Mouse (Mus musculus) fibroblast of lung, adult 2 months (primary cell): ENCODE results near the gene Tchhl1.

Source experiments
- DNase-seq: peaks from one replicate; pipeline ENCODE4 v3.0.0-alpha.2; 2011; ENCODE audit warnings: low read depth

The Tchhl1 gene

DNA sequence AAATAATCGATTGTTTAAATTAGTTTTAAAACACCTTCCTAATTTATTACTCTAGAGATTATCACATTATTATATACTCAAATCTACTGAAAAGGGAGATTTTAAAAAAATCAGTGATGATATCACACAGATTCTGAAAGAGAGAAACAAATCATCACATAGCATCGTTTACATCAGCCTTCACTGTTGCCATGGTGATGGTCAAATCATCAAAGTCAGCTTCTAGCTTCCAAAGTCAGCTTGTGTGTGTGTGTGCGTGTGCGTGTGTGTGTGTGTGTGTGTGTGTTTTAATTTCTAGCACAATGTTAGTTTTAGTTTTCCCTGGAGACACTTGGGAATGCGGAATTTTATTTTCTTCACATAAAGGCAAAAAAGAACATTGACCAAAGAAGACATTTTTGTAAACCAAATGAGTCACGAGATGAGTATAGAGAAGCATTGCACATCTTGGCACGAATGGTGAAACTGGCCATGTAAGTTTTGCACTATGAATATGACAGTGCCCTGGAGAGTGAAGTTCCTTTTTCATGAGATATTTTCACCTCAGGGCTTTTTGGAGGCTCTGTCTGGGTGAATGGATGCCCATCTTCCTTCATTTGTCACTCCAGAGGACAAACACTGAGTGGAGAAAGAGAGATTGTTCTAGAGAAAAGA, 36.1 kb downstream of the Tchhl1 start:
- DNase-seq: no peak

DNA sequence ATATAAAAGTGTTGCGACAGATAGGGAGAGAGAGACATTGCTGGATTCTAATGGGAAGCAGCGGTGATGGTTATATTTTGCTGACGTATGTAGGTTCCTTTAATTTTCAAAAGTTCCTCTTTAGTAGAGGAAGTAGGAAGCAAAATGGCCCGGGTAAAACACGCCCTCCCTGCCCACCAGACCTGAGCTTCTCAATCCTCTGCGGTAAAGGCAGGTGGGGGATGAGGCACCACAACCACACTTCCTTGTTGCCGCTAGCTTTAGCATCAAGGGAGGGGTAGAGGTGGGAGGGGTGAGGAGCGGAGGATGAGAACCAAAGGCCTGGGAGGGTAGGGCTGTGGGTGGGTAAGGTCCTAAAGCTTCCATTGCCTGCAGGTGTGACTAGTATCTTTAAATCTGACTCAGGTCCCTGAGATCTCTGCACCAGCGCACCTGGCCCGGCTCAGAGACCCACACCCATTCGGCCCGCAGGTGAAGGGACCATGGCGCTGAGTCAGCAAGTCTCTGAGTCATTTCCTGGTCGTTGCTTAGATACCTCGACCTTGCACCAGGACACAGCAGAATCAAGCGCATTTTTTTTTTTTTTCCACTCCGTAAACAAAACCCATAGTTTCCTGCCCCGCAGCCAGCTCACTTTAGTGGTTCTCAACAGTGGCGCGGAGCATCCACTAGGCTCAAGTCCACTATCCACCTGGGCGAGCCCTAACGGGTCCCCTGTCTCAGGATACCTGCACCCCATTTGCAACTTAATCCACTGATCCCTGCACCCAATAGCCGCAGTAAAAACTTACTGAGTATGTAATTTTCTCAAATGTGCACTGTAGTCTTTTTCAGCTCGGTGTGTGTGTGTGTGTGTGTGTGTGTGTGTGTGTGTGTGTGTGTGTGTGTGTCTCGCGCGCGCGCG, 37.7 kb downstream of the Tchhl1 start:
- no peak for DNase-seq

DNA sequence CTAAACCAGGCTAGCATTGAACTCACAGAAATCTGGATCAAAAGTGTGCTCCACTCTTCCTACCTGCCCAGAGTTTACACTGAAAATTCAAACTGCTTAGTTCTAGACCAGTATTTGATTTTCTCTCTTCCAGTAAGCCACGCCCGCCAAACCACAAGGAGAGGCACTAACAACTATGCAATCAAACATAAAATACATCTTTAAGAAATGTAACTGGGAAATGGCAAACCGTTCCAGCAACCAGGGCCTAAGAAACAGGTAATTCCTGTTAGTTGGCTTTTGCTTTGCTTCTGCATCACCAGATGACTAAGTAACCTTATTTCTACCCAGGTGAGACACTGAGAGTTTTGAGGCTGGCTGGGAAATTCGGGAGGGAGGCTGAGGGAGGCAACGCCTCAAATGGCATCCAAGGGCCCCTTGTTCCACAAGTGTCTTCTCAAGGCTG, 38.3 kb downstream of the Tchhl1 start:
- DNase-seq: no peak

DNA sequence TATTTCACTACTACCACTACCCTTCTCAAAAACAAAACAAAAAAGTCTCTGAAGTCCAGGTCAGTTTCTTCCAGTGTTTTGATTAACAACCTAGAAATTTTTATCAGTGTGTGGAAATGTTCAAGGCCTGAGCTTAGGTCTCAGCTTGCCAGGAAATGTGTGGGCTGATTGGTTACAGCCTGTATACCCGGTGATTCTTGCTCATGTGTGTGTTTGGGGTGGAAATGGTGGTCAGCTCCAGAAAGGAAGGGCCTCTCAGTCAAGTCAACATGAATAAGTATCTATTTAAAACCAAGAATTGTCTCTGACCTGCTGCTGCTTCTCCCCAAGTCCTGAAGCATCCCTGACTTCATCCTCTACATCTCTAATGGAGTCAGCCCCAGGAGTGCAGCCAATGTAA, 40.7 kb downstream of the Tchhl1 start:
- DNase-seq: no peak

DNA sequence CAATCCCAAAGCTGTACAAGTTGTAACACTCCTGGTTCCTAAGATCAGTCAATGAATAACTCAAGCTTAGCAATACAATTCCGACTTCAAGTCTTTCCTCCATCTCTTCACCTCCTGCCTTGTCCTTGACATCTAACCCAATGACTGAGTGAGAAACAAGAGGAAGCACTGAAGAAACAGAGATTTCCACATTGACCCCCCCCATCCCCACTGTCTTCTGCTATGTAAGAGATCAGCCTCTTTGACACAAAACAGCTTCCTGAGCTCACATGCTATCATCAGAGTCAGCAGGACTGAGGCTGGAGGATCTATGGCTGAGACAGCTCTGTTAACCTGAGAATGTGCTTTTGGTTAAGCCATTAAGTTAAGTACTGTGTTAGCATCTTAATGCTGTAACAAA, 42.5 kb downstream of the Tchhl1 start:
- no peak for DNase-seq

DNA sequence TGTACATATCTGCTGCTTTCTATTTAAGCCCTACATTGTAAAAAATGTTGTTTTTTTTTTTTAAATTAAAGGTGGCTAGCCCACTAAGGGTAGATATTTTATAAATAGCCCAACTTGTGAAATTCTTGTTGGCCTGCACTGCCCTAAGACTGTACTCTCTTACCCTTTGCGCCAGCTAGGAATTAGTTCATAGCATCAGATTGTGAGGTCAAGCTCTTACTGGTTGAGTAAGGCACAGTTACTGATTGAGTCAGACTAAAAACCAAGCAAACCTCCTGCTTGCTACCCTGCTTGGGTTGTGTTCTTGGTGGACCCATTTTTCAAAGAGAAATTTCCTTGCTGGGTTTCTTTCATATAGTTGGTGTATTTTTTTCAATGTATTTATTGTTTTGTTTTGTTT, 43.2 kb downstream of the Tchhl1 start:
- no peak for DNase-seq

DNA sequence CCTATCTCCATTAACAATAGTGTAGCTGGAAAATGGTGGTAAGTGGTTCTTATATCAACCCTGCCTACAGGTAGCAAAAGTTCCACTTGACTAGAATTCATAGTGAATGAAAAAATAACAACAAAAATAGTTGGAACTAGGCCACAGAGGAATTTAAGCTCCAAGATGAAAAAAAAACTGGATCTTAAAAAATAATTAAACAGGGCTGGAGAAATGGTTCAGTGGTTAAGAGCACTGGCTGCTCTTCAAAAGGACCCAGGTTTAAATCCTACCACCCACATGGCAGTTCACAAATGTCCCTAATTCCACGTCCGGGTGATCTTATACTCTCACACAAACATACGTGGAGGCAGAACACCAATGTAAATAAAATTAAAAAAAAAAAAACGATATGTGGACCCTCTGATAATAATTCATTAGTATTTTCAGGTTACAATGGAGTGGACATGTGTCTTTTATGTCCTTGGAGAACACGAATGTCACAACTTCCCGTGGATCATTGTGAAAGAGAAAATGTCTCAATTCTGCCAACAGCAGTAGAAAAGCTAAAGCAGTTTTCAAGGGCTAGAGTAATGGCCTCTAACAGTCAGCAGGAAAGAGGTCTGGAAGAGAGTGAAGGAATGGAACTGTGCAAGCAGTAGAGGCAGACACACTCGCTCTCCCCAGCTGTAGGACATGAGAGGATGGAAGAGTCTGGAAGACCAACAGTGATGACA, 44.0 kb downstream of the Tchhl1 start:
- no peak for DNase-seq

DNA sequence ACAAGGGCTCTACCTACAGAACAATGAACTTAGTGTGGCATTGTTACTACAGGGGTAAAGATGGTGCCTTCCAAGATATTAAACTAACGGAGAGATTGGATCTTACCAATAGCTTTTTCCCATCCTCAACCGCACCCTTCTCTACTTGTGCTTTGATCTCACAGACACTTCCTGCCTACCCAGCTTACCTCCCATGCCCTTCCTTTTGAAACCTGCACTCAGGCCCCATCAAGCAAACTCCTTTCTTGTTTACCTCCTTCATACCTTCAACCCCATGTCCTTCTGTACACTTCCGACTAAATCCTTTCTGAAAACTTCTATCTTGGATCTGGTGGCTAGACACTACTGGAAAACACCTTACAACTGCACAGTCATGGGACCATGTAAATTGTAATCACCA, 46.1 kb downstream of the Tchhl1 start:
- DNase-seq: no peak

DNA sequence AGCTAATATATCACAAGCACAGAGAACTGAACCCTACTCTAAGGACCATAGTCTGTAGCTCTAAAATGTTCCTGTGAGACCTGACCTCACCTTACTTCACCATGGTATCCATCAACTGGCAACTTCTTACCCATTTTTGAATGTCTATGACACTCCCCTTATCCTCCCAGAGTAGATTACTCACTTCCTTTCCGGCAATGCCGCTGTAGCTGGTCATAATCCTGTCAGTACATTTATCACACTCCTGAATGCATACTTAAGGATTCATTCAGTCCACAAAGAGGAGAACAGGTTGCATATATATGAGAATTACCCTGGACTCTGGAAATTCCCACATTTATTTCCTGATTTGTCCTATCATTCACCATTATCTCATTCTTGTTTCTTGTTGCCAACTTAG, 48.8 kb downstream of the Tchhl1 start:
- no peak for DNase-seq

DNA sequence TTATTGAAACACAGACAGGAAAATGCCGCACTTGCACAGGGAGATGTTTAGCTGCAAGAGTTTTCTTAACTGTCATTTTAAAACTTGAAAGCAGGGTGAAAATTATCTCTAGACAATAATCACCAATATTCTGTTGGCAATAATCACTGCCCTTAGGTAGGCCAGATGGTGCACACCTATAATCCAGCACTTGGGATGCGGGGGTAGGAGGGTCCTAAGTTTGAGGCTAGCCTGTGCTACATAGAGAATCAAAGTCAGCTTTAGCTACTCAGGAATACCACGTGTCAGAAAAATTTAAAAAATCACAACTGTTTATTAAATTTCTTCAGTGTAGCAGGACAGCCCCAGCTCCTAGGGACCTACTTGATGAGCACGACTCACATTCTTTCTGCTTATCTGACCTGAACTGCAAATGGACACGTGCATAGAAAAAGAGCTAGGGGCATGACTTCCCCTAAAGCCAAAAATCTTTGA, 51.3 kb downstream of the Tchhl1 start:
- no peak for DNase-seq

DNA sequence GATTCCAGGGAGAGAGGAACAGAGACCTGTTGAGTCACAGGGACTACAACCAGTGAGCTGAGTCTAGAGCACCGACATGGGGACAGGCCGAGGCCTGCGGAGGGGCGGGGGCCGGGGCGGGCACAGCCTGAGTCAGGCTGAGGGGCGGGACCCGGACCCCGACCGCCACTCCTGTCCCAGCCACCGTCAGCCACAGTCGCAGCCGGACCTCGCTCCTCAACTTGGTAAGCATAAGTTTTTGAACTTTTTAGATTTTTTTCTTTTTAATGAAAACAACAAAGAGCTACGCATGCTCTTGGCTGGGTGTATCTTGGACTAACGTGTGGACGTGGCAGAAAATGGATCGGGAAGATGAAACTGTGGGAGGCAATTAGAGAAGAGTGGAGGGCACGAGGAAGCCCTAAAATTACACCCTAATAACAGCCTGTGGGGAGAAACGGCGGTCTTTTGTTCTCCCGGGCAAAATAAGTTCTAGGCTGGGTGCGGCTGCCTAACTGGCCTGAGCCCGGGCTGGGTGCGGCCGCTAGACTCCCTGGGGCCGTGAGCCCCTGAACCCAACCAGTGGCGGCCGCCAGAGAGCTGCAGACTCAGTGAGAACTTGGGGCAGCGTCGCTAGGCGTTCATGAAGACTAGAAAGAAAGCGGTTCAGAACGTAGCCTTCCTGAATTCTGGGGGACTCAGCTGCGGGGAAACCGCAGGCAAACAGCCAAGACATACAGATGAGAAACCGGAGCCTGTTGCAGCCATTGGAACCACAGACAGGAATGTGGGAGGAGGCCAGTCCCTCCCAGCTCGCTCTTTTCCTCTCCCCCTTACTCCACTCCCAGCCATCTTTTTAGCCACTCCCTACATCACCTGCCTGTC, 52.0 kb downstream of the Tchhl1 start, which contains the start of gene S100a11:
S100a11 (plus strand) TSS at position 159 of the 864 bp plus-strand sequence.
- DNase-seq: peak; percentile 69
